Mouse (Mus musculus) hematopoietic stem cell, adult 5-6 weeks (primary cell): ENCODE results near the gene Rnls. TPM values are rescaled to one million over a fixed set of nuclear protein-coding genes. Genes with fewer than 3 reads are reported as not detected.

Experiments
- ATAC-seq, 2 experiments: fragments of 125-278 bp in 1 of 2; replicated peaks in 1 of 2; 2 replicates each; pipeline ENCODE4 v1.8.0; 2016 to 2017; ENCODE audit warnings: inconsistent platforms in 2 of 2, mild to moderate bottlenecking in 2 of 2, moderate number of reproducible peaks in 2 of 2, low read depth in 1 of 2, moderate TSS enrichment in 1 of 2; ENCODE audit not compliant: low FRiP score in 2 of 2, poor library complexity in 2 of 2, severe bottlenecking in 2 of 2, insufficient read depth in 1 of 2, low TSS enrichment in 1 of 2
- total RNA-seq: library from RNA; stranded (forward); fragments of 172-1452, 232-1000 nt; gene quantifications from 2 replicates; pipeline ENCODE4 v1.2.3, GENCODE M21; 2017

The Rnls gene
- total RNA-seq, 1 experiment from 2014 or later, result 1.7 TPM

DNA sequence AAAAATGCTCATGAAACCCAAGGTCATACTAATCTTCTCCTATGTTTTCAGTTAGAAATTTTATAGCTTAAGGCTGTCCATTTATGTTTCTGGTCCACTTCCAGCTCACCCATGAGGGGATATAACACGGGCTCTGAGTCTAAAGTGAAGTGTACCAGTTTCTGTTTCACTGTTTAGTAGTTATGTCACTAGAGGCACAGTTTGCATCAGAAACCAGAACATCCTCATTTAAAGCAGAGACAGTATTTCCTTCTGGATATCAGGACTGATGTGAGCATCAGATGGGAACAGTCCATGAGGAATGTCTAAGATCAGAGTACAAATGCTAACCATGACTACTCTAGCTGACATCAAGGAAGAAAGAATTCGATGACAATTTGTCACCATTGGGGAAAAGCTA is 233.9 kb downstream of the Rnls start:
- ATAC-seq, result no peak

DNA sequence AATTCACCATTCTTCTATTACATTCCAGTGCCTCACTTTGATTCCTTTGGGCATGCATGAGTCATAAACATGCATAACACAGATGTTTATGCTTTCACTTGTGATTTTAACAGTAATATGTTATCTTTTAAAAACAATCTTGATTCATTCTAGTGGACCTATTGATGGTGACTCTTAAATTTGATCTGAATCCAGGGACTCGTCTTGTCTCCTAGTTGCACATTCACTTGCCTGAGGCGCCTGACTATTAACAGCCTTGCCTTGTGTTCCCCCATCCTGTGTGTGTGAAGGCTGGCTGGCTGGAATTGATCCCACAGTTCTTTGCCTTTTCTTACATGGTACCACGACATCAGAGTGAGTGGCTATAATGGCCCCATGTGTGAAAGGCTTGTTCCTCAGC is 243.7 kb downstream of the Rnls start:
- ATAC-seq, result no peak

DNA sequence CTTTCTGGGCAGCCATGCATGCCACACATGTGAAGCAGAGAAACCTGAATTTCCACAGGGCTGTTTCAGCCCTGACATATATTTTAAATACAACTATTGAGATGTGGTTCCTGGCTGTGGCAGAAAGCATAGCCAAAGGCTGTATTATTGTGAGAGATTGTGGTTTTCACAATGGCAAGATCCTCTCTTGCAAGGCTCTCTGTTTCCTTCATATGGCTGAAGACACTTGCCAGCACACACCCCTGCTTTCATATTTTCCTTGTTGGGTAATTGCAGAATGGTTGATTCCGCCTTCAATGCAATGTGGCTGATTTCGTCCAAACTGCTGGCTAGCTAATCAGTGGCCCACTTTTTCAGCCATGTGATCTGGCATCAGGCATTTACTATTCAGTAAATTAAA is 248.9 kb downstream of the Rnls start:
- no peak; a peak in 1 of 4 replicates for ATAC-seq

DNA sequence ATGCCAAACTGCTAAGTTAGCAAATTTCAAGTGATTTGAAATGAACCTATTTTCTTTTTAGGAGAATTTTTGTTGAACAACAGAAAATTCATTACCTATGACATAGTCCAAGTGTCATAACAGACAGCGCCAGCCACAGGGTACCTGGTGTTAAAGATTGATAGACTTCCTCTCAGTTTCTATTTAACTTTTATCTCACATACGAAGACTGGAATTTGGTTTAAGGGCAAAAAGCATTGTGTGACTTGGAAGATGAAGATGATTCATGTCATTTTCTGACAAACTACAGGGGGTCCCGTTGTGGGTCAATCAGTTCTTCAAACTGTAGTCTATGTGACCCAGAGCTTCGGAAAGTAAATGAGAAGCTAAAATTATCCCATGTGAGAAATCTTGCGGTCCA is 254.8 kb downstream of the Rnls start:
- no peak for ATAC-seq

DNA sequence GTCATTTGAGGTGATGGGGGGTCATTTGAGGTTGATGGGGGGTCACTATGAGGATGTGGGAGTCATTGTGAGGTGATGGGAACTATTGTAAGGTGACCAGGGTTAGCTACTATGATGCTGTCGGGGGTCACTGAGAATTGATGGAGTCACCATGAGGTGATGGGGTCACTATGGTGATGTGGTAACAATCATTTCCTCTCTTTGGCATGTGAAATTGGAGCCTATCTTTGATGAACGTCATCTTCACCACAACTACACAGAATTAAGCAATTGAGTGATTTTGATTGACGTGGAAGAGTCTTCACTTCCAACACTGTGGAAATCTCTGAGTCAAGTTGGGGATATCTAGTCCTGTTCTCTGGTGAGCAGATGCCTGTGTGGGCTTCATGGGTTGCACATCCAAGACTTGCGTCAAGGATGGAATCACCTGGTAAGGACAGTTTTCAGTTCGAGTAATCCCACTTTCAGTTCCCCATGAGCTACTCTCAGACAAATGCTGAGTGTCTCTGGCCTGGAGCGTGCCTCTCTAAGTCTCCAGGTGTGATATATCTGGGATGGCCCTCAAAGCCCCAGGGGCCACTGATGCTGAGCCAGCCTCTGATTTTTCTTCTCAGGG is 269.4 kb downstream of the Rnls start:
- ATAC-seq, result no peak

DNA sequence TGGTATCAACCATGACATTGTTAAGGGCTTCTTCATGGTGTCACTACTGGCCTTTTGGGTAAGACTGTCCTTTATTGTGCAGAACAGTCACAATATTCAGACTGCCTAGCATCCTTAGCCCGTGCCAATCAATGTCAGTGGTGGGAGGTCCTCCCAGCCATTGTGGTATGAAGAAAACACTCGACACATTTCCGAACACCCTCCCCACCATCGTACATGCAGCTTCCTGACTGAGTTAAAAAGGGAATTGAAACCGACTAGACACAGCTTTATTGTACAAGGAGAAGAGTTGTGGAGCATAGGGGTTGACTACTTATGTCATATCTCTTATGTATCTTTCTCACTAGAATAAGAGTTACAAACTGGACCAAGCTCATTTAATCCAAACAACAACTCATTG is 272.1 kb downstream of the Rnls start:
- ATAC-seq, result peak; percentile 84 to 89

DNA sequence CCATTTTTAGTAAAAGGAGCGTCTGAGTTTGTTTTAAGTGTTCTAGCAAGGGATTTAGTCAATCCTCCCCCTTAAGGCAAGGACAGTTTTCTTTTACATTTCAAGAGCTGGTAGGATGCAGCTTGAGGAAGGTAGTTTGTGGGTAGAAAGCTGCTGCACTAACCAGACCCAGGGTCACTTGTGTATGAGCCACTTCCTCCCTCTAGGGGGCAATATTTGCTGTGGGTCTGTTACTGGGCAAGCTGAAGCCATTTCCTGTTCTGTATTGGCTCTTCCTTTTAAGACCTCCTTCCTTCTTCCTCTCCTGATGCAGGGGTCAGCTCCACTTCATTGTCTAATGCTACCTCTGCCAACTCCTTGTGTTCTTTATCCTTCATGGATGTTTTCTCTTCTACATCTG is 273.2 kb downstream of the Rnls start:
- ATAC-seq, result peak; percentile 58 to 77

DNA sequence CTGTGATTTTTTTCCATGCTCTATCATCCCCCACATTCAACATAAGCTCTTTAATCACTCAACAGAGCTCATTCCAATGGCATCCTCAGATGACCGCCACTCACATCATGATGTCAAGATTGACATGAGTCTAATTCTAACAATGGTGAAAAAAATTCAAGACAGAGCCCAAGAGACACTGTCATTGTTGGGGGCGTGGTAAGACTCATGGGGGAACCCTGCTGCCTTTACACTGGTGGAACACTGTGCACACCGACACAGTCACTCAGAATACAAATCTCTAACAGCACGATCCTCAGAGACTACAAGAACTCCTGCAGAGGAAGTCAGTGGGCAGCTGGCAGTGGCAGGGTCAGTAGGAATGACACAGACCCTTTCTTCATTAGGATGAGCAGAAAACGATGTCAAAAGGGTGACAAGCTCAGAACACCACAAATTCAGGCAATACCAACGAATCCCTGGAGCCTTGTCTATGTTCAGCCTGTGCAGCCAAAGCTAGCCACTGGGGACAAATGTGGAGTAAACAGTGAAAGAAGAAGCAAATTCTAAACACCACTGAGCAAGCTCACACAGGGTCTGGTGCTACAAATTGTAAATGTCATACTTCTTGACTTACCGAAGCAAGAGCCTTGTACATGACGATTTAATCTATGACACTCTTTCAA is 277.3 kb downstream of the Rnls start:
- ATAC-seq, result no peak

DNA sequence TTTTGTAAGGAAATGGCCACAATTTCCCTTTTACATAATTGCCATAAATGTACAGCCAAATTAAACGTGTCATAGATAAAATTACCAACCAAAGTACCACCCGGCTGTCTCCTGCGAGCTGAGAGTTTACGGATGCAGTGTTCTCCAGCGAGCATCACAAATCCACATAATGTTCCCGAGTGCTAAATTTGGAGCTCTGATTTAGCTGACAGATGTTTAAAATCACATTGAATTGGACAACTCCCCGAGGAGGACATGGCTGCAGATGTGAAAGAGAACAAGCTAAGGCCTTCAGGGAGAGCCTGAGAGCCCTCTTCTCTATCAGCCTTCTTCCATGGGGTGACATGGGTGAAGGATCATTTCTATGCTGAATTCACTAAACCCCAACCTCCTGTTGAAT is 278.3 kb downstream of the Rnls start:
- no peak for ATAC-seq

DNA sequence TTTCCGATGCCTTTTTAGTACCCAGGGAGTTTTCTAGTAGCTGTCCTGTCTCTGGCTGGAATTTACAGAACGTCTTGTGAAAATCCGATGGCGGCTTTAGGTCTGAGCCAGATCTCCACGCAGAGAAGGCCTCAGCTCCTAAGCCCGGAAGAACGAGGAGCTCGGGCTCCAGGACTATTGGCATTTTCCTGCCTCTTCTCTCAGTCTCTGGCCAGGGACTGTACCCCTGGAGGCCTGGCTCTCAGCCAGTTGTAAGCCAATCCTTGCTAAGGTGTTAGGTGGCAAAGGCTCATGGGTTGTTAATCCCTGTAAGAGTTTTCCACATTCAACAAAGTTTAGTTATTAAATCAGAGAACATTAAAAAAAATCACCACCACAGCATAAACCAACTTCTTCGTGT is 281.7 kb downstream of the Rnls start:
- ATAC-seq, result no peak

DNA sequence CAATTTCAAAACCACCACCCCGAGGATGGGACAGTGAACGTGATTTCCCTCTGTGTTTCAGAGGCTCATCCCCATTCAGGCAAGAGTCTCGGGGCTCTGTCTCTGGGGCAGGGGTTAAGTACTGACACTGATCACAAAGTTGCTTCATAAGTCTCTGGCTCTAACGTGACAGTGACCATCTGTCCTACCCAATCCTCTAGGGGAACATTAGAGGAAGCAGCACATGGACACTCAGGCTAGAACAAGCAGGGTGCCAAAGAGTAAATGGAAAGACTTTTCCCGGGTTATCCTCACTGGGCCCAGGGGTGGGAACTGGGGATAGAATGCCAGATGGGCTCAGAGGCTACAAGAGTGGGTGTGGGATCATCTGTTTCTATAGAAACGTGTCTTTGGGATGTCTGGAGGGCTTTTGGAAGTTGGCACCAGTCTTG is 282.1 kb downstream of the Rnls start:
- ATAC-seq, result no peak

DNA sequence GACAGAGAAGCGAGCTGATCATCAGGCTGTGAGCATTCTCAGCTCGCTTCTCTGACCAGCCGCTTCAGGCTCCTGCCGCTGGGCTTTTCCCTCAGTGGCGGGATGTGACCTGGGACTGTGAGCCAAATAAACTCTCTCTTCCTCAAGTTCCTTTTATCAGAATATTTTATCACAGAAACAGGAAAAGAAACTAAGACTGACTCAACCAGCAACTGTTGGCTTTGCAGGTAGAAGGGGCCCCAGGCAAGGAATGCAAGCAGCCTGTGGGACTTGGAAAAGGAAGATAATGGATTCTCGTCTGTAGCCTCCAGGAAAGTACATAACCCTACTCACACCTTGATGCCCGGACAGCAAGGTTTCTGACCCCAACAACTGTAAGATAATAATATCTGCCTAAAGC is 283.0 kb downstream of the Rnls start:
- peak in 1 of 2 experiments; percentile 25; a peak in 2 of 4 replicates for ATAC-seq

DNA sequence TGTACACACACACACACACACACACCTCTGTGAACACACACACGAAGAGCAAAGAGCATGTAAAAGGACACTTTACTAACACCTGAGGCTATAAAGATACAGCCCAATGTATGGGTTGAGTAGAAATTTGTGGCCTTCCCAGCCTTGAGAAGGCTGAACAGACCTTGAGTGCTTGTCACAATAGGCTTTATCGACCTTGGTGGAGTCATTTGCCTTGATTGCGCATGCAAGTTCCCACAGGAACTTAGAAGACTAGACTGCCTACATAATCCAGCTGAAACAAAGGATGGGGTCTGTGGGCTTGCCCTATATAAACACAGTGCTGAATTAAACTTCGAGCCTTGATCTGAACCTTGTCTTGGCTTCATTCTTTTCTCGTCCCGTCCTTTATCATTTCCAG is 288.2 kb downstream of the Rnls start:
- no peak for ATAC-seq

DNA sequence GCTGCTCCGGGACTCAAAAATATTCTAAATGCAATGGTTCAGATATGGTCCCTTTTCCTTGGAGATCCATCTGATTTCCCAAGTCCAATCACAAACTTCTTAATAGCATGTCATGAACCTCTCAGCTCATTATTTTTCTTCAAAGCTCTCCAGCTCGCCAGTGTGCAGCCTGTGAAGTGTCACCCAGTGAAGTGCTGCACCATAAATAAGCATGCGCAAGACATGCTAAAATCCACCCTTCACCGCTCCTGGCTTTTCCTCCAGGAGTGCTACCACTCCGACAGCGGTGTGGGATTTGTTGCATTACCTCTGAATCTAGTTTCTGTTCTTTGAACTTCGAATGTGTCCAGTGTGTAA is 289.3 kb downstream of the Rnls start:
- ATAC-seq, result no peak

DNA sequence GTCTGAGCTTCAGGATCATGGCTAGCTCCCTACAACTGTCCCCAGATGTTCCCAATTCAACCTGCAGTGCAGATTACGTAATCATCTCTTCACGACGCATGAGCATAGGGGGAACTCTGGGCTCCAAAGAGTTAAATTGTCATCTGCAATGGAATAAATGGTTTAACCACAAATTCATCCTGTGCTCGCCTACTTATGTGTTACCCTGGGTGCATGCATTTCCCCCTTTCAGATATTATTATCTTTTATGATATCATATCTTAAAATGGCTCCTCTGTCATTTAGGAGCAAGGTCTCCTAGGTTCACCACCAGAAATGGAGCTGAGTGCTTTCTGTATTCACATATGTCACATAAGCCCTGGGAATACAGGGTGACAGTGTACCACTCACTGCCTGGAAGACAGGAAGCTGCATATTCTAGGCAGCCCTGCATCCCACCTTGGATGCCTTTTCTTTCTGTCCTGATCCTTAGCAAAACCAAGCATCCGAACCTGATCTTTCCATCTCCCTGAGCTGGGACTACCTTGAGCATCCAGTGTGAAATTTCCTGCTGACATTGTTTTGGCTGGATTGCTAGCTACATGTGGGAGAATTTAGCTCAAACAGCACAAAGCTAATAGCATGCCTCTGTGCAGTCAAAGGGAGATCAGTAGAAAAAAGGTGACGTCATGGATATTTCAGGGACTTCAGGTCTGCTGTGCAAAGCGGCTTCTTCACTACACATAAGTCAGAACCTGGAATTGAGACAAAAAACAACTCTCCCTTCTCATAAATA is 289.9 kb downstream of the Rnls start:
- ATAC-seq, result peak; percentile 35 to 47

DNA sequence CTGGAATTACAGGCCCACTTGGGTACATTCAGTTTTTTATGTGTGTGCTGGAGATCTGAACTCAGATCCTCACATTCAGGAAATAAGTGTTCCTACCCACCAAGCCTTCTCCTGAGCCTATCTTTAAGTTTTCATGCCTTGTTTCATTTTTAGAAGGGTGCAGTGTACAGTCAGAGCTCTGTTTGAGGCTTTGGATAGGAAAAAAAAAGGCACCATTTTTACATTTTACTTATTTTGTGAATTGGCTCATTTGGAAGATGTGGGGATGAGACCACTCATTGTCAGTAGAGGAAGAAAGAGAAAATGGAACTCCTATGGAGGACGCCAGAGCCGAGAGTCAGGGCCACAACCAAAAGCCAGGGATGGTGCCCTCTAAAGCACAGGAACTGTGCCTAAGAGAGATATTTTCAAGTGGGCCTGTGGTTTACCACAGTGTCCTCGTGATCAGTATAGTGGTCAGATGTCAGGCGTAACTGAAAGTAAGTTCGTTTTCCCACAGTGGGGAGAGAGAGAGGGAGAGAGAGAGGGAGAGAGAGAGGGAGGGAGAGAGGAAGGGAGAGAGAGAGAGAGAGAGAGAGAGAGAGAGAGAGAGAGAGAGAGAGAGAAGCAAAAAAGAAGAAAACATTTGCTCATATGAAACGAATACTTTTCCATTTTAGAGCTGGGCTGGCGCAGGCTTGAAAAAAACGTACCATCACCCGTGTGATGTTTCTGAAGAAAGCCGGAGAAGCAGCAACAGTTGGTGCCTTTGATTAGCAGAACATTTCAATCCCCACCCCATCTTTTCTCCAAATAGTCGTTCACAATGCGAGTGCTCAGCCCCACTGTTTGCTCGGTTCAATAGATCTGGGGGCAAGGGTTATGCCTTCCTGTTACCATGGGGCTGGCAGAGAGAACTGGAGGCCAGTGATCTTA is 290.7 kb downstream of the Rnls start:
- peak; percentile 90 to 94 for ATAC-seq

DNA sequence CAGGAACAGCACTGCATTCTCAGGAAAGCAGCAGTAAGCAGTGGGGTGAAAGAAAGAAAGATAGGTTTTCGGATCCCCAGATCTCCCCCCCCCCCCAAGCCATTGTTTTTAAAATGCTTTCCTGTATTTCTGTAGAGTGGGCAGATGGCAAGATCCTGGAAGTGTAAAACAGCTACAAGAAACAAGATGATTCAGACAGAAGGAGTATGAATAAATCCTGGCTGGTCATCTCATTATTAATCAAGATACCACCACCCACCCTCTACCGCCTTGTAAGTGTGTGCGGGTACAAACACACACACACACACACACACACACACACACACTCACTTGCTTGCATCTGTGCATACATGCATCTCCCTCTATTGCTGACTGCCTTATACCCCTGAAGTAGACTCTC is 291.5 kb downstream of the Rnls start:
- ATAC-seq, result no peak

DNA sequence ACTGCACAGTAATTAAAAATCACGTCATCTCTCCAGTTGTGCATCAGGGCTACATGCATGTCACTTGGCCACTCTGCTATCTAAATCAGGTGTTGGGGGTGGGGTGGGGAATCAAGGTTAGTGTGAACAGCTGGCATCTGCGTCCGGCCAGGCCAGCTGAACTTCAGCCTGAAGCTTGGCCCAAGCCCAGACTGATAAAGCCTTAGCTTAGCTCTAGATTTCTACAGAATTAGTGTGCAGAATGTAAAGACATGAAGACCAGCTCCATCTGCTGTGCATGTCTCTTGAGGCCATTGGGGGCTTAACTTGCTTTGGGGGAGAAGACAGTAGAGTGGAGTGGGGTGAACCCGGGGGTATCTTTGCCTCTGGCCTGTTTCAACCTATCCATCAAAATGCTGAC is 292.1 kb downstream of the Rnls start:
- ATAC-seq, result no peak
